Mouse (Mus musculus): Measurements from ENCODE around the gene Cct8l1. TPM values are rescaled to one million over a fixed set of nuclear protein-coding genes. Genes with fewer than 3 reads are reported as not detected.

The Cct8l1 gene
- polyA plus RNA-seq, 1 experiment: 108 TPM

DNA sequence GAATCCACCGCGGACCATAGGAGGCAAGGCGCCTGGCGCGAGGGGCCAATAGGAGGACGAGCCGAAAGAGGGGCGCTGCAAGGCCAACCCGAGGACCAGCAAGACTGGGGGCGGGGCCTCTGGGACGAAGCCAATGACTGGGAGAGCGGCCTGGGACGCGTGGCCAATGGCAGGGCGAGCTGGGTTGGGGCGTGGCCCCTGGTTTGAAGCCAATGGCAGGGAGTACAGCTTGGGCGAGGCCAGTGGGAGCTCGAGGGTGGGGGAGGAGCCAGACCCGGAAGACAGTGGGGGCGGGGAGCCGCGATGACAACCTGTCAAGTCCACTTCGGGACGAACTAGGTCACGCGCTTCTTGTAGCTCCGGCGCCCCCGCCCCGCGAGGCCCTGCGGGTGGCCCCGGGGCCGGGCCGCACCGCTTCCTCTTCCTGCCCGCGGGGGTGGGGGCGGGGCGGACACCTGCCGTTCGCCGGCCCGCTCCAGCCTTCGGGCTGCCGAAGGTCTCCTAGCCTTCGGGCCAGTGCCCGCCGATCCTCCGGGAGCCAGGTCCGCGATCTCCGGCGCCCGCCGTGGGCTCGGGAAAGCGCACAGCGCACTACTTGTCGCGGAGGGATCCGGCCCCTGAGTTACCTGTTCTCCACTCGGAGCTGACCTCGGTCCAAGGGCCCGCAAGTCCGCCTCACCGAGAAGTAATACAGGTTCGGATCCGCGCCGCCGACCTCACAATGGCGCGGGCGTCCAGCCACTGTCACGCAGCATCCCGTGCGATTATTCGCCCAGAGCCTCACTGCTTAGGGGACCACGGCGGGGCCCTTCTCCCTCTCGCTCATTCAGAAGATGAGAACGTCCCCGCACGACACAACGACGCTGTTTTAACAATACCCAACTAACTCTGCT lies 13.9 kb downstream of the Cct8l1 start:
- Histone ChIP-seq H3K4me1 (ENCODE audit: control insufficient read depth, insufficient read depth, low read length) (peaks cover 14% of the 10 kb centered on the region), H3K4me3 (ENCODE audit: control insufficient read depth, low read depth, low read length) (peak overlapping the region; percentile 92), H3K36me3 (ENCODE audit: control insufficient read depth, insufficient read depth, low read length) (no peaks in the 10 kb centered on the region), H3K27me3 (ENCODE audit: control insufficient read depth, insufficient read depth, low read length) (no peaks in the 10 kb centered on the region), H3K27ac (ENCODE audit: control insufficient read depth, insufficient read depth, low read depth, low read length) (peak overlapping the region; percentile 92)
- 0 out of 2 replicates have a peak, but pooled peaks have one; percentile 7 for TF ChIP-seq CTCF (IDR thresholded peaks at IDR 0.05; ENCODE audit: control insufficient read depth, insufficient read depth, insufficient replicate concordance, low read depth, low read length)
- TF ChIP-seq POLR2A (IDR thresholded peaks at IDR 0.05; ENCODE audit: control insufficient read depth, low read depth, low read length): peak; percentile 76

DNA sequence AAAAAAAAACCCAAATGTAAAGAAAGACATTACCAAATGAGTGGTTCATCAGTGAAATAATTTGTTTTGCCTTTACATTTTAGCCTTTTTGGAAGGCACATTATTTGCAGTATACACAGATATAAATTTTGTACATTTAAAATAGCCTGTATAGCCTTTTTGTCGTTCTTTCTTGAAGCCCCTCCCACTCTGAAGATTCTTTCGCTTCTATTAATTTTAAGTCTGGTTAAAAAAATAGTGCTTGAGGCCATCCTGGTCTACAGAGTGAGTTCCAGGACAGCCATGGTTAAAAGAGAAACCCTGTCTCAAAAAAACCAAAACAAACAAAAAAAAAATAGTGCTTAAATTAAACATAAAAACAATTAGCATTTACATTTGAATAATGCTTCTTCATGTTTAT lies 14.8 kb downstream of the Cct8l1 start:
- no peak overlapping the region; the same call in 1 of the 2 replicates for H3K27ac ChIP-seq (ENCODE audit: control insufficient read depth, insufficient read depth, low read depth, low read length)
- peaks cover 14% of the 10 kb centered on the region for H3K4me1 ChIP-seq (ENCODE audit: control insufficient read depth, insufficient read depth, low read length)
- no peaks in the 10 kb centered on the region for H3K27me3 ChIP-seq (ENCODE audit: control insufficient read depth, insufficient read depth, low read length)
- no peaks in the 10 kb centered on the region for H3K36me3 ChIP-seq (ENCODE audit: control insufficient read depth, insufficient read depth, low read length)
- H3K4me3 ChIP-seq (ENCODE audit: control insufficient read depth, low read depth, low read length): no peak overlapping the region
- TF ChIP-seq CTCF (IDR thresholded peaks at IDR 0.05; ENCODE audit: control insufficient read depth, insufficient read depth, insufficient replicate concordance, low read depth, low read length) (no peak), POLR2A (IDR thresholded peaks at IDR 0.05; ENCODE audit: control insufficient read depth, low read depth, low read length) (no peak)

DNA sequence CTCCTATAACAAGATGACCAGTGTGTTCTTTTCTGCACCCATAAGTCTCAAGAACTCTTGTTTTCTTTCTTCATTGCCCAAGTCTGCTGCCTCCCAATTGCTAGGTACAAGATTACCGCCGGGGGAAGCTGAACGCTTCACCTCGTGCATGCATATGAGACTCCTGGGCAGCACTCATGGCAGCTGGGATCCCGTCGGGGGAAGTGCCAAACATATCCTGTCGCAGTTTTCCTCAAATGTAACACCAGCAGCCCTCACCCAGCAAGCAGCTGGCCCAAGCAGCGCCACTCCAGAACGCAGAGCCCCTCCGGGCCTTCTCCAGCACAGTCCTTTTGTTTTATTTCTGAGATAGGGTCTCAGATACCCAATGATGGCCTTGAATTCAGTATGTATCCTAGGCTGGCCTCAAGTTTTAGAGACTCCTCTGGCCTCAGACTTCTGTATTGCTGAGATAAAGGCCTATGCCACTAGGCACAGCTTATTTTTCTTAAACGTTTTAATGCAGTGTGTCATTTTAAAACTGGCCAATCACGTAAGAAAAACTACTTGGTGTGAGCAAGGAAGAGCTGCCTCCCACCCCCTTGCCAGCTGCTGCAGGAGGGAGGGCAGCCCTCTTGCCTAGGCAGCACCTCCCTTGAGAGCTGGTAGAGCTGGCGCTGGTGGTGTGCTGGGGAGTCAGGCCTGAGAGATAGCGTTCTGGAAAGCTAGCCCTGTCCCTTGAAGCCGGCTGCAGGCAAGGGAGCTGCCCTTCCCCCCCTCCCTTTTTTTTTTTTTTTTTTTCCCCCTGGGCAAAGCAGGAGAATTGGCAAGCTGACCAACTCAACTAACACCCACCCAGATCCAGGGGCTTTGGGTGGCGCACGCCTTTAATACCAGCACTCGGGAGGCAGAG lies 16.6 kb downstream of the Cct8l1 start:
- peak overlapping the region; percentile 0; the same call in 1 of the 2 replicates for H3K4me3 ChIP-seq (ENCODE audit: control insufficient read depth, low read depth, low read length)
- no peaks in the 10 kb centered on the region for H3K27me3 ChIP-seq (ENCODE audit: control insufficient read depth, insufficient read depth, low read length)
- H3K27ac ChIP-seq (ENCODE audit: control insufficient read depth, insufficient read depth, low read depth, low read length): no peak overlapping the region
- H3K4me1 ChIP-seq (ENCODE audit: control insufficient read depth, insufficient read depth, low read length): peaks cover 12% of the 10 kb centered on the region
- H3K36me3 ChIP-seq (ENCODE audit: control insufficient read depth, insufficient read depth, low read length): no peaks in the 10 kb centered on the region
- no peak for TF ChIP-seq POLR2A (IDR thresholded peaks at IDR 0.05; ENCODE audit: control insufficient read depth, low read depth, low read length)

DNA sequence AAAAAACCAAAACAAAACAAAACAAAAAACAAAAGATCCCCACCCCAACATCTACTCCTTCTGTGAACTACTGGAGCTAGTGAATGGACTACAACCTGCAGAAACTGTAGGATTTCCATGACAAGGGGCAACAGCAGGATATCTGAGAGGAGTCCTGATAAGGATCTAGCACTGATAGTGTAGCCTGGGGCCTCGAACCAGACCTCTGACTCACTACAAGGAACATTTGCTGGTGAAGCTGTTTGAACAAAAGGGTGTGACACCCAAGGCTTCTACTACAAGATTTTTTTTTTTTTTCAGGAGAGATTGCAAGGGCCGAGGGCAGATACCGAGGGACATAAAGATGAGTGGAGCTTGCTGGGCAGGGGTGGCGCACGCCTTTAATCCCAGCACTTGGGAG lies 17.4 kb downstream of the Cct8l1 start:
- H3K4me1 ChIP-seq (ENCODE audit: control insufficient read depth, insufficient read depth, low read length): peaks cover 8% of the 10 kb centered on the region
- H3K4me3 ChIP-seq (ENCODE audit: control insufficient read depth, low read depth, low read length): no peak overlapping the region
- H3K27ac ChIP-seq (ENCODE audit: control insufficient read depth, insufficient read depth, low read depth, low read length): no peak overlapping the region
- TF ChIP-seq POLR2A (IDR thresholded peaks at IDR 0.05; ENCODE audit: control insufficient read depth, low read depth, low read length): no peak
- no peak for TF ChIP-seq CTCF (IDR thresholded peaks at IDR 0.05; ENCODE audit: control insufficient read depth, insufficient read depth, insufficient replicate concordance, low read depth, low read length)
- H3K36me3 ChIP-seq (ENCODE audit: control insufficient read depth, insufficient read depth, low read length): no peaks in the 10 kb centered on the region
- H3K27me3 ChIP-seq (ENCODE audit: control insufficient read depth, insufficient read depth, low read length): no peaks in the 10 kb centered on the region

DNA sequence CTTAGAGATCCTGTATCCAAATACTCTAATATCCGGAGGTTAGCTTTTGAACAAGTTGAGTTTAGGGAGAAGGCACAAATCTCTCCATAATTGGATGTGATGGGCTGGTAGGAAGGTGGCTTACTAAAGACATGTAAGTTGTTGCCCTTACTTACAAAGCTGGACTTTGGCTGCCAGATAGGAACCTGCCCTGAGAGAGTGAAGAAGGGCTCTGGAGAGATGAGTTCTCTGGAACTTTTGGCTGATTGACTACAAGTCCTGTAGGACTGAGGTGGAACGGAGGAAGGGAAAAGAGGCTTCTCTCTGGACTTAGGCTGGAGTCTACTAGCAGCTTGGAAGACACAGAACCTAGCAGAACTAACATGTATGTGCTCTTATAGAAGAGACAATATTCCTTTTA lies 19.7 kb downstream of the Cct8l1 start:
- peaks cover 5% of the 10 kb centered on the region; the same call in 1 of the 2 replicates for H3K4me1 ChIP-seq (ENCODE audit: control insufficient read depth, insufficient read depth, low read length)
- H3K27me3 ChIP-seq (ENCODE audit: control insufficient read depth, insufficient read depth, low read length): no peaks in the 10 kb centered on the region
- H3K4me3 ChIP-seq (ENCODE audit: control insufficient read depth, low read depth, low read length): no peak overlapping the region
- no peak for TF ChIP-seq CTCF (IDR thresholded peaks at IDR 0.05; ENCODE audit: control insufficient read depth, insufficient read depth, insufficient replicate concordance, low read depth, low read length)
- no peak for TF ChIP-seq POLR2A (IDR thresholded peaks at IDR 0.05; ENCODE audit: control insufficient read depth, low read depth, low read length)
- no peak overlapping the region for H3K27ac ChIP-seq (ENCODE audit: control insufficient read depth, insufficient read depth, low read depth, low read length)
- no peaks in the 10 kb centered on the region for H3K36me3 ChIP-seq (ENCODE audit: control insufficient read depth, insufficient read depth, low read length)

DNA sequence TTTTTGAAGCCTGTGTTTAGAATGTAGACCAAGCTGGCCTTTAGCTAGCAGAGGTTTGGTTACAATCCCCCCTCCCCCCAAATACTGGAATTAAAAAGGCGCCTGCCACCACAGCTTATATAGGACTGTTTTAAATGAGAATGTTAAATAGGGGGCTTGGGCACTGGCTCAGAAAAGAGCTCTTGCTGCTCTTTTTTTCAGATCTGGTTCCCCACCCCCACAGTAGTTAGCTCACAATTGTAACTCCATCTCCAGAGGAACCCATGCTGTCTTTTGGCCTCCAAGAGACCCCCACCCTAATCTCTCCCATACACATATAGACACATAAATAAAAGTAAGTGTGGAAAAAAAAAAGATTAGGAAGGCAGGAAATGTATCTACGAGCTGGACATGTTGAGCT lies 20.6 kb downstream of the Cct8l1 start:
- peaks cover 5% of the 10 kb centered on the region; the same call in 1 of the 2 replicates for H3K4me1 ChIP-seq (ENCODE audit: control insufficient read depth, insufficient read depth, low read length)
- no peak for TF ChIP-seq CTCF (IDR thresholded peaks at IDR 0.05; ENCODE audit: control insufficient read depth, insufficient read depth, insufficient replicate concordance, low read depth, low read length)
- no peak for TF ChIP-seq POLR2A (IDR thresholded peaks at IDR 0.05; ENCODE audit: control insufficient read depth, low read depth, low read length)
- no peak overlapping the region for H3K4me3 ChIP-seq (ENCODE audit: control insufficient read depth, low read depth, low read length)
- no peaks in the 10 kb centered on the region for H3K27me3 ChIP-seq (ENCODE audit: control insufficient read depth, insufficient read depth, low read length)
- no peak overlapping the region for H3K27ac ChIP-seq (ENCODE audit: control insufficient read depth, insufficient read depth, low read depth, low read length)
- no peaks in the 10 kb centered on the region for H3K36me3 ChIP-seq (ENCODE audit: control insufficient read depth, insufficient read depth, low read length)

DNA sequence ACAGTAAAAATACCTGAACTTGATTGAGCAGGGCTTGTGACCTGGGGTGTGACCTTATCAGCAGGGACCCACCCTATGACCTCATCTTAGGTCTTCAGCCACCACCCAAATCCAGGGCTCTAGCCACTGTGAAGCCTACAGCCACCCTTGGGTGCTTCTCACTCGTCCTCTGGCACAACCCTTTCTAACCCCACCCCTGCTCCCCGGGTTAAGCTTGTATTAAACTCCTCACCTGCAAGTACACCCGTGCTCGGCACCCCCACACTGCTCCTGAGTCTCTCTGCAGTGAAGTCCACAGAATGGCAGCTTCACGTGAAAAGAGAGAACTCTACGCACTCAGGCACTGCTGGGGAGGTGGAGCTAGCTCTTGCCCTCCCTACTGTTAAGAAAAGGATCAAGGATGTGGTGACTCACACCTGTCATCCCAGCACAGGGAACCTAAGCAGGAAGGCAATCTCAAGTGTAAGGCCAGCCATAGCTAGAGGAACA lies 21.1 kb downstream of the Cct8l1 start:
- H3K27ac ChIP-seq (ENCODE audit: control insufficient read depth, insufficient read depth, low read depth, low read length): no peak overlapping the region
- peaks cover 5% of the 10 kb centered on the region; the same call in 1 of the 2 replicates for H3K4me1 ChIP-seq (ENCODE audit: control insufficient read depth, insufficient read depth, low read length)
- no peaks in the 10 kb centered on the region for H3K36me3 ChIP-seq (ENCODE audit: control insufficient read depth, insufficient read depth, low read length)
- H3K27me3 ChIP-seq (ENCODE audit: control insufficient read depth, insufficient read depth, low read length): no peaks in the 10 kb centered on the region
- no peak for TF ChIP-seq CTCF (IDR thresholded peaks at IDR 0.05; ENCODE audit: control insufficient read depth, insufficient read depth, insufficient replicate concordance, low read depth, low read length)
- no peak for TF ChIP-seq POLR2A (IDR thresholded peaks at IDR 0.05; ENCODE audit: control insufficient read depth, low read depth, low read length)
- H3K4me3 ChIP-seq (ENCODE audit: control insufficient read depth, low read depth, low read length): no peak overlapping the region
